Mouse (Mus musculus) midbrain, embryonic 15.5 days (tissue): ENCODE measurements around the gene Hs3st5. TPM values are rescaled to one million over a fixed set of nuclear protein-coding genes. Genes with fewer than 3 reads are reported as not detected.

ENCODE experiments used
- ATAC-seq: fragments of 200-750 bp; cut with Nextera tagmentation; replicated peaks from 2 replicates; pipeline ENCODE4 v1.8.0; 2017; ENCODE audit warnings: moderate TSS enrichment
- H3K27ac ChIP-seq: fragments of 300-500 bp; sonication (generic); 2 replicates; pipeline ENCODE4 v1.5.1; 2015; ENCODE audit warnings: mild to moderate bottlenecking, inconsistent platforms
- H3K27me3 ChIP-seq: fragments of 300-500 bp; sonication (generic); replicated peaks from 2 replicates; pipeline ENCODE4 v1.6.1; 2015; ENCODE audit warnings: inconsistent platforms
- H3K36me3 ChIP-seq: fragments of 300-500 bp; sonication (generic); replicated peaks from 2 replicates; pipeline ENCODE4 v1.6.1; 2015; ENCODE audit warnings: inconsistent platforms
- H3K4me1 ChIP-seq: fragments of 300-500 bp; sonication (generic); 2 replicates; pipeline ENCODE4 v1.6.1; 2015; ENCODE audit warnings: inconsistent platforms
- H3K4me2 ChIP-seq: fragments of 300-500 bp; sonication (generic); 2 replicates; pipeline ENCODE4 v1.6.1; 2015; ENCODE audit warnings: inconsistent platforms, mild to moderate bottlenecking, moderate library complexity
- H3K4me3 ChIP-seq: fragments of 300-500 bp; sonication (generic); 2 replicates; pipeline ENCODE4 v1.5.1; 2015; ENCODE audit warnings: mild to moderate bottlenecking, inconsistent platforms
- H3K9ac ChIP-seq: fragments of 300-500 bp; sonication (generic); 2 replicates; pipeline ENCODE4 v1.6.1; 2015; ENCODE audit warnings: mild to moderate bottlenecking, inconsistent platforms
- H3K9me3 ChIP-seq: fragments of 300-500 bp; sonication (generic); 2 replicates; pipeline ENCODE4 v1.6.1; 2016; ENCODE audit warnings: inconsistent platforms
- WGBS: fragments of 180-500 bp; shearing (Covaris S2); methylation state at CpG from one replicate; pipeline ENCODE4 v1.1.7; 2015; ENCODE audit warnings: mixed read lengths; 5-methylcytosine and 5-hydroxymethylcytosine counted together
- polyA plus RNA-seq: library from polyadenylated mRNA; unstranded; fragments of >200 nt; fragmentation: Nextera tagmentation; extraction: Ambion mirVana; gene quantifications from 2 replicates; pipeline ENCODE4 v1.2.1, GENCODE M21; 2015

Gene Hs3st5
- polyA plus RNA-seq, 1 experiment from 2014 or later, result 23.4 TPM

DNA sequence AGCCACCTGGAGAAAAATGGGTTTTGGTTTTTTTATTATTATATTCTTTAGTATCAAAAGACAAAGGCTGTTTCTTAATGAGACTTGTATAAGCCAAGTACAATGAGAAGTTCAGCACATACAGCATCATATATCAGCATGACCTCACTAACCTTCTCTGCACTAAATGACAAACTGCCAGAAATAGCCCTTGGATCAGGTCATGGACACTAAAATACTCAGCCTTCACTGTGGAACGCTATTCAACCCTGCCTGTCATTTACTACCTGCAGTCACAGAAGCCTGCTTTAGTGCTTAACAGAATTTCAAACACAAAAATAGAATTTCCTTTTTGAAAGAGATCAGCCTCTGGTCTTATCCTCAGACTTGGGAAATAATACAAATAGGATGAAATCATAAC is 247.9 kb downstream of the Hs3st5 start:
- Histone ChIP-seq H3K4me1 (no peaks in the 10 kb centered on the region), H3K4me3 (no peak overlapping the region), H3K4me2 (no peak overlapping the region), H3K9me3 (no peaks in the 10 kb centered on the region), H3K36me3 (no peaks in the 10 kb centered on the region), H3K27ac (no peak overlapping the region), H3K9ac (no peak overlapping the region), H3K27me3 (no peaks in the 10 kb centered on the region)
- ATAC-seq, result no peak
- 55% methylated on average over 1 of the region's 1 CpGs for WGBS

DNA sequence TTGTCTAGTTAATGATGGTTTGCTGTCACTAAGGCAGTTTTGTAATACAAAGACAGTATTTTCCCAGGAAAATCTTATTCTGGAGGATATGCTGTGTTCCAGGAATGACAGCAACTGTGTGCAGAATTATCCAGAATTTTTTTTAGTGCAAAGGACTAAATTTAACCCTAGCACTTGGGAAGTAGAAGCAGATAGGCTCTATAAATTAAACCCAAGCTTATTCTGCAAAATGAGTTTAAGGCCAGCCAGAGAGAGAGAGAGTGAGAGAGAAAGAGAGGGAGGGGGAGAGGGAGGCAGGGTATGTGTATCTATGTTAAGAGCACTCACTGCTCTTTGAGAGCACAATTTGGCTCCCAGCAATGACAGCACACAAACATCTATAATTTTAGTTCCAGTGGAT is 267.0 kb downstream of the Hs3st5 start:
- H3K27ac ChIP-seq, result no peak overlapping the region
- no peak overlapping the region for H3K4me2 ChIP-seq
- H3K4me1 ChIP-seq, result no peaks in the 10 kb centered on the region
- no peak overlapping the region for H3K4me3 ChIP-seq
- peak; percentile 37; the same call in 1 of the 2 replicates for ATAC-seq
- H3K36me3 ChIP-seq, result no peaks in the 10 kb centered on the region
- H3K9me3 ChIP-seq, result no peaks in the 10 kb centered on the region
- no peak overlapping the region for H3K9ac ChIP-seq
- no peaks in the 10 kb centered on the region for H3K27me3 ChIP-seq

DNA sequence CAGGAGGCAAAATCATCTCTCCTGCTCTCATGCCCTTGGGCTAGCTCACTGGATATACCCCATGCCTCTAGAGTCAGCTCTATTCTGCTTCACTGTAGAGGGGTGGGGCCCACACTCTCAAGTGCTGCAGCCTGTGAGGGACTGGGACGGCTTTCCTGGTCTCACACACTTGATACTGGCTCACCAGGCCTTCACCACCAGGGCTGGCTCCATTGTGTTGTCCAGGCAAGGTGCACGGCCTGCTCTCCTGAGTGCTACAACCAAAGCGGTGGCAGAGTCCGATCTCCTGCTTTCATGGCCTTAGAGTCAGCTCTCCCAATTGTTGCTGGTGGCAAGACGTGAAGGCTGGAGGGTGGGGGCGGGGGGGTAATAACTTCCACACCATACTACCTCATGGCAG is 268.3 kb downstream of the Hs3st5 start:
- Histone ChIP-seq H3K9me3 (no peaks in the 10 kb centered on the region), H3K4me1 (no peaks in the 10 kb centered on the region), H3K27me3 (no peaks in the 10 kb centered on the region), H3K36me3 (no peaks in the 10 kb centered on the region), H3K9ac (no peak overlapping the region), H3K4me3 (no peak overlapping the region), H3K4me2 (no peak overlapping the region), H3K27ac (no peak overlapping the region)
- WGBS, result 89% methylated on average over 6 of the region's 6 CpGs
- ATAC-seq, result 0 out of 2 replicates have a peak, but pooled peaks have one; percentile 27

DNA sequence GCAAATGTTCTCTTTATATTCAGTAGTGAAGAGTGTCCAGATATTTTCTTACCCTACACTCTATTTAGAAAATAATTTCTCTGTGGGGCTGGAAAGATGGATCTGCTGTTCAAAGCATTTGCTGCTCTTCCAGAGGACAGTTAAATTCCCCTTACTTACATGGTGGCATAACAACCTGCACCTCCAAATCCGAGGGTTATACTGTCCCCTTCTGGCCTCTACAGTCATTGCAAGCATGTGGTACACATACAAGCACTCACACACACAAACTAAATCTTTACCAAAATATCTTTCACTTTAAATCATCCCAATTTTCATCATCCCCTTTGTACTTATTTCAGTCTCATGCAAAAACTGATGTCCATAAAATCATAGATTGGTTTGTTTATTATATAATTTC is 275.0 kb downstream of the Hs3st5 start:
- H3K4me2 ChIP-seq, result no peak overlapping the region
- no peaks in the 10 kb centered on the region for H3K36me3 ChIP-seq
- no peak overlapping the region for H3K27ac ChIP-seq
- H3K4me3 ChIP-seq, result no peak overlapping the region
- WGBS, result 90% methylated on average over 1 of the region's 1 CpGs
- no peak for ATAC-seq
- no peaks in the 10 kb centered on the region for H3K9me3 ChIP-seq
- H3K27me3 ChIP-seq, result no peaks in the 10 kb centered on the region
- no peaks in the 10 kb centered on the region for H3K4me1 ChIP-seq
- no peak overlapping the region for H3K9ac ChIP-seq

DNA sequence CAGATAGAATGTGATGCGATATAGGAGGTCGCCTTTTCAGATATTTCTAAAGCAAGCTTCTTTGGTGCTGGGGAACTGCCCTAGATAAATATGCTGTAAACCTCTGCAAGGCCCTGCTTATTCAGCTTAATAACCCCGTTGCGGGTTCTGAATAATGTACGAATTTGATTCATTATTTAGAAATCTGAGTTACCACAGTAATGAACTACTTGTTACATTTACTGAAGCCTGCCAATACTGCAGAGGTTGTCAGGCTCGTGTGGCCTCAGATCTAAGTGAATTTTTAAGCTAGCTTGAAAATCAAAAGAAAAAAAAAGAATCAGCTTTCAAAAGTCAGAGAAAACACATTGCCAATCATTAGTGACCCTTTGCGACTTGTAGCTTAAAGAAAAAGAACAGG is 280.4 kb downstream of the Hs3st5 start:
- Histone ChIP-seq H3K4me3 (no peak overlapping the region), H3K27me3 (no peaks in the 10 kb centered on the region), H3K9ac (no peak overlapping the region), H3K4me2 (no peak overlapping the region), H3K9me3 (no peaks in the 10 kb centered on the region), H3K4me1 (no peaks in the 10 kb centered on the region), H3K27ac (0 out of 2 replicates have a peak overlapping the region, but pooled peaks have one; percentile 4), H3K36me3 (no peaks in the 10 kb centered on the region)
- peak; percentile 60; the same call in 1 of the 2 replicates for ATAC-seq
- 65% methylated on average over 7 of the region's 7 CpGs for WGBS

DNA sequence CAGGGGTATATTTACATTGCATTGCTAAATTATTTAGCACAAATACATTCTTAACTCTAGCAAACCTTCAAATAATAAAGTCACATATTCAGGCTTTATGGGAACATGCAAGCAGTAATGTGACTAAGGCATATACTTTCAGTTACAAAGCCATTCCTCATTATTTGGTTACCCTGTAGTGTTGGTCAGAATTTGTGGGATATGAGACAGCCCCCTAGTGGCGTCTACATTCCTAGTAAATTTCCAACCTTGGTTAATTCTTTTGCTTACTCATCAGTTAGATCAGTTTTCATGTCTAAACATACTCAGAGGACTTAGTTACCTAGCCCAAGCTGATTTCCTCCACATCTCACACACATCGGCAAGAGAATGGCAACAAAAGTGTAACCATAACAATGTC is 285.2 kb downstream of the Hs3st5 start:
- Histone ChIP-seq H3K9me3 (no peaks in the 10 kb centered on the region), H3K4me2 (no peak overlapping the region), H3K27me3 (no peaks in the 10 kb centered on the region), H3K36me3 (no peaks in the 10 kb centered on the region), H3K27ac (no peak overlapping the region), H3K9ac (no peak overlapping the region), H3K4me1 (no peaks in the 10 kb centered on the region), H3K4me3 (no peak overlapping the region)
- ATAC-seq, result peak; percentile 64
- WGBS, result 36% methylated on average over 2 of the region's 2 CpGs

DNA sequence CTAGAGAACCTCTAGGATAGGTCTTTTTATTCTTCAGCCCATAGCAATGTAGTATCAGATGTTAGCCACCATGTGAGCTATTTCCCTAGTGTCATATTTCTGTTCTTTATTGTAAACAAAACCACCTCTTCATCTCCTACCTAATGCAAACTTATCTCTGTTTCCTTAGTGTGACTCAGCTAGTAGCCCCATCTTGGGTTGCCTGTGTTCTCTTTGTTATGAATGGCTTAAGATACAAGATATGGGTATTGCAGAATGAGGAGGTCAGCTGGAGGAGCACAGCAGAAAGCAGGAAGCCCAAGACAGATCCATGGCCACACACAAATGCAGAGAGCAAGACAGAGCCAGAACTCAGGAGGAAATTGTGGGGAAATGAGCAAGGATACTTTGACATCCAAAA is 288.7 kb downstream of the Hs3st5 start:
- H3K9ac ChIP-seq, result no peak overlapping the region

DNA sequence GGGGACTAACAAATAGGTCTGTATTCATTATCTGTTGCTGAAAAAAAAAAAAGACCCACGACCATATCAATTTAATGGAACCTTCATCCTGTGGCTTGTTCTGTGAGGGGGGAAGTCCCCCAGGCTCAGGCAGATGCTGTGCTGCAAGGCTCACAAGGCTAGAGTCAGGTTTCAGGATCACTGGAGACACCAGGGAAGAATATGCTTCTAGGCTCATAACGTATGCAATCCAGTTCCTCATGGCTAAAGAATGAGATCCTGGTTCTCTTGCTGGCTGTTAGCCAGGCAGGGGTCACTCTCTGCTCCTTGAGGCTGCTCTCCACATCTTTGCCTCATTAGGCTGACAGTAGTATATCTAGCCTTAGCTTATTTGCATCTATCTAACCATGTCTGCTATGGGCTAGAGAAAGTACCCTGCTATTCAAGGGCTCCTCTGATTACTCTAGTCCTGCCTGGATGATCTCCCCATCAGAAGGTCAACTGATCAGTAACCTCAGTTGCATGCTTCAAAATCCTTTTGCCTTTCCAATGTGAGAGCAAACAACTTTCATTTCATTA is 294.4 kb downstream of the Hs3st5 start:
- Histone ChIP-seq H3K27me3 (no peaks in the 10 kb centered on the region), H3K27ac (no peak overlapping the region), H3K9me3 (no peaks in the 10 kb centered on the region), H3K9ac (no peak overlapping the region), H3K4me1 (no peaks in the 10 kb centered on the region), H3K4me3 (no peak overlapping the region), H3K4me2 (no peak overlapping the region), H3K36me3 (no peaks in the 10 kb centered on the region)
- no peak for ATAC-seq
- WGBS, result 26% methylated on average over 2 of the region's 2 CpGs

More for the DNA sequence above, 288.7 kb downstream of the Hs3st5 start:
- H3K27ac ChIP-seq, result no peak overlapping the region
- no peaks in the 10 kb centered on the region for H3K27me3 ChIP-seq
- no peaks in the 10 kb centered on the region for H3K9me3 ChIP-seq
- no peak for ATAC-seq
- no peak overlapping the region for H3K4me2 ChIP-seq
- H3K36me3 ChIP-seq, result no peaks in the 10 kb centered on the region
- H3K4me1 ChIP-seq, result no peaks in the 10 kb centered on the region
- no peak overlapping the region for H3K4me3 ChIP-seq

DNA sequence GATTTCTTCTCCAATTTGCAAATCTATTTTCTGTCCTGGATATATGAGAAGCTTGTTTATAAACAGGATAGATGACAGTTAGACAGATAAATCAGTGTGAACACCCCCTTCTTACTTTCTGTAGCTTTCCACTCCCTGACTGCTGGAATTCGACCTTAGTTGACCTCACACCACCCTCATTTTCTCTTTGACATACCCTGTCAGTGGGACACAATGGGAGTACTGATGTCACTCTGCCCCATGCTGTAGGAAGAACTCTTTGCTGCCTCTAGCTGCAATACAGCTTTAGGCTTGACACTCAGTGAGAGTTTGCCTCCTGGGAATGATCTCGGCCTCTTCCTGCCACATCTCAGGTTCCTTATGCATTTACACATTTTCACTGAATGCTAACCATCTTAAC is 297.1 kb downstream of the Hs3st5 start:
- H3K4me3 ChIP-seq, result no peak overlapping the region
- no peaks in the 10 kb centered on the region for H3K9me3 ChIP-seq
- ATAC-seq, result no peak
- no peaks in the 10 kb centered on the region for H3K27me3 ChIP-seq
- H3K36me3 ChIP-seq, result no peaks in the 10 kb centered on the region
- no peaks in the 10 kb centered on the region for H3K4me1 ChIP-seq
- WGBS, result 8% methylated on average over 2 of the region's 2 CpGs
- H3K4me2 ChIP-seq, result no peak overlapping the region
- no peak overlapping the region for H3K9ac ChIP-seq
- H3K27ac ChIP-seq, result no peak overlapping the region

DNA sequence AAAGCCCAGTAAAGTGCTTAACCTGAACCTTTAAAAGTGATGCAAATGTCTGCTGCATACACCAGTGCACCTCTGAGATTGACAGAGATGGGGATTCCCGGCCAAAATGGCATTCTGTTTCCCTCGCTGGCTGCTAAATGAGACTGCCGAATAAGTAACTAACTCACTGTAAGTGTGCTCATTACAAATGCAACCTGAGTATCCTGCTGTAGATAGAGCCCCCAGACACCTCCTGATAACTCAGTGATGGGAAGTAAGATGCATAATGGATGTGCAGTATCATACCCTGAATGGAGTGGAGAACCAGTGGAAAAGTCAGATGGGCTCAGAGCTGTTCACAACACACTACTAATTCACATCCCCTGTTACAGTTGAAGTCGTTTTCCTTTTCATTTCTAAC is 298.7 kb downstream of the Hs3st5 start:
- Histone ChIP-seq H3K4me1 (no peaks in the 10 kb centered on the region), H3K27ac (no peak overlapping the region), H3K27me3 (no peaks in the 10 kb centered on the region), H3K4me2 (no peak overlapping the region), H3K9ac (no peak overlapping the region), H3K36me3 (no peaks in the 10 kb centered on the region), H3K4me3 (no peak overlapping the region), H3K9me3 (no peaks in the 10 kb centered on the region)
- WGBS, result 47% methylated on average over 4 of the region's 4 CpGs
- ATAC-seq, result peak; percentile 90

DNA sequence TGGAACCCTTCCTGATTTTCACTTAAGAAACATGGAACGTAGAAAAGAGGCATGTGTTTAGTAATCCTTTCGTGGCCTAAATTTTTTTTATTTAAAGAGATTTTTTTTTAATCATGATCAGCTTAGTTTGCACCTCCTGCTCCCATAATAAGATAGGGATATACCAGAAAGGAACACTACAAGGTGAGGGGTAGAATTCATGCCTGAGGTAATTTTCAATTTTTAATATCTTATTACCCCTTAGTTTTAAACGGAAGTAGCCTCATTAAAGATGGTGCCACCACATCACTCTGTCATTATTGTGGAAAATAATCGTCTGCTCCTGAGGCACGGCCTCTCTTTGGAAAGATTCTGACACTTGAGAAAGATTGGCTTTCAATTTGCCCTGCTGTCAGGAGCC is 299.2 kb downstream of the Hs3st5 start:
- Histone ChIP-seq H3K27ac (no peak overlapping the region), H3K9me3 (no peaks in the 10 kb centered on the region), H3K4me1 (no peaks in the 10 kb centered on the region), H3K9ac (no peak overlapping the region), H3K27me3 (no peaks in the 10 kb centered on the region), H3K36me3 (no peaks in the 10 kb centered on the region), H3K4me3 (no peak overlapping the region), H3K4me2 (no peak overlapping the region)
- ATAC-seq, result peak; percentile 62
- WGBS, result 59% methylated on average over 5 of the region's 5 CpGs

DNA sequence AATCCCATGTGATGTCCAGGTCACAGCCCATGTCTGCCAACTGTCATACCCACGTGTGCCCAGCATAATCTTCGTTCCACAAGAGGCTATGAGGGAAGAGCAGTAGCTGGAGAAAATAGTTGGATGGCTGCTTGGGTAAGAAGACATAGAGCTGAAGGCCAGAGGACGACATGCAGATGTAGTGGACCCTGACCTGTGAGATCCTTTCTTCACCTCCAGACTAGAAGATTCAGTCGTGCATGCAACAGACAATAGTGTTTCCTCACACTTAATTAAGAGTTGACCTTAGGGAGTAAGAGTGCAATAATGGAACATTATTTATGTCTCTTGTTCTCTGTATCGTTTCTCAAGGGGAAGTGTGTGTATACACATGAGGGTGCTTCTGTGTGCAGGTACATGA is 300.4 kb downstream of the Hs3st5 start:
- Histone ChIP-seq H3K4me1 (no peaks in the 10 kb centered on the region), H3K9ac (no peak overlapping the region), H3K27me3 (no peaks in the 10 kb centered on the region), H3K4me2 (no peak overlapping the region), H3K27ac (no peak overlapping the region; the same call in 1 of the 2 replicates), H3K9me3 (no peaks in the 10 kb centered on the region), H3K4me3 (no peak overlapping the region), H3K36me3 (no peaks in the 10 kb centered on the region)
- ATAC-seq, result no peak
- 62% methylated on average over 5 of the region's 5 CpGs for WGBS

DNA sequence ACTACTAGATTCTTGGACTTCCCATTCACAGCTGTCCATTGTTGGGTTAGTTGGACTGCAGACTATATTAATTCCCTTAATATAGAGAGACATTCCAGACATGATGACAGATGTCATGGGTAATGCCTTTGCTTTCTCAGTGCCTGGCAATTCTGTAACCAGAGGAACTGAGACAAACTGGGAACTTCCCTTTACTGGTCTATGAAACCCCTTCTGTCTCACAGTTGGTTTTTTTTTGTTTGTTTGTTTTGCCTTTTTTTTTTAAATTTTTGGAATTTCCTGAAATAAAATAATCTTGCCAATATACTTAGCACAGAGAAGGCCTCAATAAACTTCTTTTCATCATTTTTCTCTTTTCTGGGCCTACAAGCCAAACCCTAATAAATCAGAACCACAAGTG is 312.3 kb downstream of the Hs3st5 start:
- no peak overlapping the region for H3K9ac ChIP-seq
- H3K36me3 ChIP-seq, result no peaks in the 10 kb centered on the region
- H3K4me2 ChIP-seq, result no peak overlapping the region
- H3K4me1 ChIP-seq, result no peaks in the 10 kb centered on the region
- no peaks in the 10 kb centered on the region for H3K9me3 ChIP-seq
- ATAC-seq, result no peak
- no peak overlapping the region for H3K27ac ChIP-seq
- no peaks in the 10 kb centered on the region for H3K27me3 ChIP-seq
- H3K4me3 ChIP-seq, result no peak overlapping the region
